Mouse (Mus musculus) heart, postnatal 0 days (tissue): ENCODE measurements at regions not wholly inside any gene's neighbourhood (a gene's known extent, or its start where the extent isn't known, plus 50 kb on each side); places are given as distances from the start of the nearest gene placed in this dataset.

Experiments
- CTCF ChIP-seq: IDR thresholded peaks from 2 replicates; pipeline ENCODE4 v1.5.1; 2016; ENCODE audit warnings: antibody characterized with exemption, control low read depth, low read depth
- EP300 ChIP-seq: IDR thresholded peaks from 2 replicates; pipeline ENCODE4 v1.6.1; 2016; ENCODE audit warnings: antibody characterized with exemption, low read depth

DNA sequence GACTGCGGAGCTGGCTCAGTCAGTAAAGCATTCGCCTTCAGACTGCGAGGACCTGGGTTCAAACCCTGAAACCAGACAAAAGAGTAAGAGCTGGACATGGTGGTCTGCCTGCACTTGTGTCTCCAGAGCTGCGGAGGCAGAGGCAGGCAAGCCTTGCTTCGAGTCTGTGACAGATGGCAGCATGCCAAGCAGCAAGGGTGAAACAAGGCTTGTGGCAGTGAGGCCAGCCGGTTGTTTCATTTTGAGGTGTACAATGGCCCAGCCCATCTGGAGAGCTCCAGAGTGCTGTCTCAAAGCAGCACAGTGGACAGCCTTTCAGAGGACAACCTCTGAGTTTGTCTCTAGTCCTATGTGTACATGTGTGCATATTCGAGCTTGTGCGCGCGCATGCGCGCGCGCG, 225.9 kb downstream of the Prex1 start:
- TF ChIP-seq EP300, result no peak
- TF ChIP-seq CTCF, result no peak
